Mouse (Mus musculus): ENCODE results near the gene 1700001P01Rik.

GRCm38 (mm10) chr11:97816176-97816575 lies 40.5 kb upstream of the 1700001P01Rik start:
- TF ChIP-seq CTCF (IDR thresholded peaks at IDR 0.05; ENCODE audit: low read depth) (no peak), EP300 (IDR thresholded peaks at IDR 0.05; ENCODE audit: low read depth) (no peak)

Data from liver, embryonic 14.5 days (tissue).